Mouse (Mus musculus): ENCODE results near the gene Akap6. TPM values are rescaled to one million over a fixed set of nuclear protein-coding genes. Genes with fewer than 3 reads are reported as not detected.

Akap6 gene
- polyA plus RNA-seq, 1 experiment from 2014 or later = 7.9 TPM

DNA sequence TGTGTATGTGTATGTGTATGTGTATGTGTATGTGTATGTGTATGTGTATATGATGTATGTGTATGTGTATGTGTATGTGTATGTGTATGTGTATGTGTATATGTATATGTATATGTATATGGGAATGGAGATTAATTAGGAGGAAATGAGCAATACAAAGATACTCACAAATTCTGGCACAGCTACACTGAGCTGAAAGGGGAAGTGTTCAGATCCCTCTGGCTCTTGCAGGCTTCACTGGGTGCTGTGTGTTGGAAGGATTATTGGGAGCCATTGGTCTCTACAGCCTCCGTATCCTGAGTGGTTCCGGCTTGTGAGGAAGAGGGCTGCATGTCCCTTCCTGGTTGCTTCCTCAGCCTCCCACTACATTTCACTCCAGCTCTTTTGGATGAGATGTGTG, 10.5 kb upstream of the Akap6 start:
- H3K27ac ChIP-seq (replicated peaks; ENCODE audit: low read depth, low read length) = no peak overlapping the region
- peaks cover 9% of the 10 kb centered on the region for H3K4me1 ChIP-seq (ENCODE audit: control insufficient read depth, insufficient read depth, low read length)
- no peaks in the 10 kb centered on the region for H3K27me3 ChIP-seq (replicated peaks; ENCODE audit: control insufficient read depth, insufficient read depth, low read length)
- no peak for ATAC-seq (ENCODE audit: low read depth)
- H3K9ac ChIP-seq (ENCODE audit: low read depth, low read length) = no peak overlapping the region
- no peak overlapping the region for H3K4me2 ChIP-seq (ENCODE audit: low read depth, low read length)
- H3K4me3 ChIP-seq (ENCODE audit: low read depth, low read length) = no peak overlapping the region
- DNase-seq (ENCODE audit: low spot score) = no peak
- no peaks in the 10 kb centered on the region for H3K9me3 ChIP-seq (ENCODE audit: control insufficient read depth, low read length)
- WGBS = 100% methylated on average over 2 of the region's 2 CpGs
- no peaks in the 10 kb centered on the region for H3K36me3 ChIP-seq (ENCODE audit: control insufficient read depth, insufficient read depth, low read length)

- Histone ChIP-seq H3K9me3 (ENCODE audit: control insufficient read depth, low read length) (no peaks in the 10 kb centered on the region), H3K27me3 (replicated peaks; ENCODE audit: control insufficient read depth, insufficient read depth, low read length) (no peaks in the 10 kb centered on the region), H3K4me2 (ENCODE audit: low read depth, low read length) (no peak overlapping the region), H3K4me1 (ENCODE audit: control insufficient read depth, insufficient read depth, low read length) (peaks cover 9% of the 10 kb centered on the region), H3K27ac (replicated peaks; ENCODE audit: low read depth, low read length) (no peak overlapping the region), H3K4me3 (ENCODE audit: low read depth, low read length) (no peak overlapping the region), H3K9ac (ENCODE audit: low read depth, low read length) (no peak overlapping the region), H3K36me3 (ENCODE audit: control insufficient read depth, insufficient read depth, low read length) (no peaks in the 10 kb centered on the region)
- ATAC-seq (ENCODE audit: low read depth) (no peak; the same call in 1 of the 2 replicates), DNase-seq (ENCODE audit: low spot score) (peak; percentile 55)
- WGBS = 70% methylated on average over 1 of the region's 1 CpGs
Observed at GRCm38 (mm10) chr12:52691552-52691951, 7.6 kb upstream of the Akap6 start.

DNA sequence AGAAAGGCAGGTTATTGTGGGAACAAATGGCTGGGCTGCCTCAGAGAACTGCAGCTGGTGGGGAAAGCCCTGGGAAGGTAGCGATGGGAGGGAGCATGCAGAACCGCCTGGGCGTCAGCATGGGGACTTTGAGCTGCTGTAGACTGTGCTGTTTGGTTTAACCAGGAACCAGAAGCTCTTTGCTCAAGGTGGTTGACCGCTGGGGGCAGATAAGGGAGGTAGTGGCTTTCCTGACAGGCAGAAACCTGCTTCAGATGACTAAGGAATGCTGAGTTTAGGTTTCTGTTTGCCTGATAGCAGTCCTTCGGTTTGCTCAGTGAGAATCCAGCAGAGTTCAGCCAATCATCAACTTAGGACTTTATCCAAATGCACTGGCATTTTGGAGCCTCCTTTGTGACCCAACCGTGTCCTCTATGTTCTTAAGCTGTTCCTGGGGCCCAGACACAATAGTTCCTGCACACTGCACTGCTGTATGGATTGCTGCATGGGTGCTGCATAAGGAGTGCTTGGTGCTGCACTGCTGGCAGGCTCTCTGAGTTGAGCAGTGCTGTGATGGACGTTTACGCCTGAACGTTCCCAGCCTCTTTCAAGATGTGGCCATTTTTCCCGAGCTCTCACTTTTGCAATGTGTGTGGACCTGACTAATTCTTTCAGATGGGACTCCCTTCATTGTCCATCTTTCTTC, 6.8 kb upstream of the Akap6 start:
- no peak for DNase-seq (ENCODE audit: low spot score)
- no peak overlapping the region for H3K4me3 ChIP-seq (ENCODE audit: low read depth, low read length)
- WGBS = 55% methylated on average over 10 of the region's 10 CpGs
- peak overlapping the region; percentile 13; the same call in 1 of the 2 replicates for H3K27ac ChIP-seq (replicated peaks; ENCODE audit: low read depth, low read length)
- no peak overlapping the region for H3K4me2 ChIP-seq (ENCODE audit: low read depth, low read length)
- H3K36me3 ChIP-seq (ENCODE audit: control insufficient read depth, insufficient read depth, low read length) = no peaks in the 10 kb centered on the region
- no peak overlapping the region for H3K9ac ChIP-seq (ENCODE audit: low read depth, low read length)
- H3K4me1 ChIP-seq (ENCODE audit: control insufficient read depth, insufficient read depth, low read length) = peaks cover 7% of the 10 kb centered on the region
- H3K9me3 ChIP-seq (ENCODE audit: control insufficient read depth, low read length) = no peaks in the 10 kb centered on the region
- ATAC-seq (ENCODE audit: low read depth) = no peak
- H3K27me3 ChIP-seq (replicated peaks; ENCODE audit: control insufficient read depth, insufficient read depth, low read length) = no peaks in the 10 kb centered on the region

- DNase-seq (ENCODE audit: low spot score) = no peak
- Histone ChIP-seq H3K9me3 (ENCODE audit: control insufficient read depth, low read length) (no peaks in the 10 kb centered on the region), H3K36me3 (ENCODE audit: control insufficient read depth, insufficient read depth, low read length) (no peaks in the 10 kb centered on the region), H3K4me3 (ENCODE audit: low read depth, low read length) (no peak overlapping the region), H3K4me2 (ENCODE audit: low read depth, low read length) (no peak overlapping the region), H3K4me1 (ENCODE audit: control insufficient read depth, insufficient read depth, low read length) (peaks cover 17% of the 10 kb centered on the region), H3K27me3 (replicated peaks; ENCODE audit: control insufficient read depth, insufficient read depth, low read length) (no peaks in the 10 kb centered on the region), H3K9ac (ENCODE audit: low read depth, low read length) (no peak overlapping the region), H3K27ac (replicated peaks; ENCODE audit: low read depth, low read length) (no peak overlapping the region)
- 55% methylated on average over 3 of the region's 3 CpGs for WGBS
- no peak for ATAC-seq (ENCODE audit: low read depth)
Observed at GRCm38 (mm10) chr12:52697407-52698109, 1.6 kb upstream of the Akap6 start.

DNA sequence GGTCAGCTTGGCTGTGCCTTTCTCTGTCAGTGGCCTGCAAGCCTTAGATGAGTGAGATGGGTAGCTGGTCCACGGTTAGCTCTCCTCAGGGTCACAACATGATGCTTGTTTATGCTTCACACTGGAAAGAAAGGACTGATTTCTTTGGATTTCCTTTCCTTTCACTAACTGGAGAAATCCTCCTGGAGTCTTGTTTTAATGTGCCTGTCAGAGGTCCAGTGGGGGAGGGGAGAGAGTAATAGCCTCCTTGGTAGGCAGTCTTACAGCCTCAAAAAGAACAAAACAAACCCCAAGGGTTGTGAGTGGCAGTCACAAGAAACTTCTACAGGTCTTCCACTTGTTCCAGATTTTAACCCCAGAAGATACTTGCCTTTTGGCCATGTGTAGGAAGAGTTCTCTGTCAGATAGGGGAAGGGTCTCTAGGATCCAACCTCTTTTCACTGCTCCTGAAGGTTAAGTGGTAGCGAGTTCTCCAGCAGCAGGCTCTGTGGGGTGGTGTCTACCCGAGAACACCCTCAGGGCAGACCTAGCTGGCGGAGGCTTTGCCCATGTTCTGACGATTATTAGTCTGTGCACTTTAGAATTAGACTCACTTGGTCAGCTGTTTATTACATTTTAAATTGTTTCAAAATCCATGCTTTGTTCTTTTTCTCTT, 780 bp upstream of the Akap6 start:
- Histone ChIP-seq H3K4me3 (ENCODE audit: low read depth, low read length) (no peak overlapping the region), H3K36me3 (ENCODE audit: control insufficient read depth, insufficient read depth, low read length) (no peaks in the 10 kb centered on the region), H3K27me3 (replicated peaks; ENCODE audit: control insufficient read depth, insufficient read depth, low read length) (no peaks in the 10 kb centered on the region), H3K9me3 (ENCODE audit: control insufficient read depth, low read length) (no peaks in the 10 kb centered on the region), H3K4me1 (ENCODE audit: control insufficient read depth, insufficient read depth, low read length) (peaks cover 17% of the 10 kb centered on the region; the same call in 1 of the 2 replicates), H3K4me2 (ENCODE audit: low read depth, low read length) (no peak overlapping the region), H3K27ac (replicated peaks; ENCODE audit: low read depth, low read length) (no peak overlapping the region), H3K9ac (ENCODE audit: low read depth, low read length) (no peak overlapping the region)
- 41% methylated on average over 5 of the region's 5 CpGs for WGBS
- ATAC-seq (ENCODE audit: low read depth) = no peak
- no peak for DNase-seq (ENCODE audit: low spot score)

DNA sequence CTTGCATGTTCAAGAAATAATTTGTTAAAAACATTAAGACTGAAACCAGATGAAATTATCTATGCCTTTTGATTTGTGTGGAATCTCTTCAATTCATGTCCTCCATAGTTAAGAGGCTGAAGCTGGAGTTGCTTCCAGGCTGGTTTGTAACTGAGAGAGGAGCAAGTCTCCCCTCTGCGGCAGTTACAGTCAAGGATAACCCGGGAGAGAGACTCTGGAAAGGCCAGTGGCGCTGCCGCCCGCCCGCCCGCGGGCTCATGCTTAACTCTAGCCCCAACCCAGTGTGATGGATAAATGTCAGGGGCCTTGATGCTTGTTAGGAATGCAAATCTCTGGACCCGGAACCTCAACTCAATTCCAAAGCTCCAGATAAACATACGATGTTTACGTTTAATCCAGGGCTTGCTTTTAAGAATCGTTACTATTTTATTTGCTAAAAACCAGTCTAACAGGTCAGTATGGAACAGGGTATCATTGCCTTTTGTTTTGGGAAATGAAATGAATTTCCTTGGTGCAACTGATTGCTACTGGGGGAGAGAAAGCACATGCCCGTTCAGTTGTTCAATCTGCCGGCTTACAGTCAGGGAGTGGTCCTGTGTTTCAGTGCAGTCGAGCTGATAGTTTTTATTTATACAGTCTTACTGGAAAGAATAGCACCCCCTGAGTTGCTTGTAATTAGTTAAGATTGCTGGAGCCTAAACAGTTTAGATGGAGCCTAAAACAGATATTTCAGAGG, 946 bp downstream of the Akap6 start:
- Histone ChIP-seq H3K27ac (replicated peaks; ENCODE audit: low read depth, low read length) (peak overlapping the region; percentile 77), H3K4me2 (ENCODE audit: low read depth, low read length) (peak overlapping the region; percentile 50), H3K9me3 (ENCODE audit: control insufficient read depth, low read length) (no peaks in the 10 kb centered on the region), H3K36me3 (ENCODE audit: control insufficient read depth, insufficient read depth, low read length) (no peaks in the 10 kb centered on the region), H3K4me1 (ENCODE audit: control insufficient read depth, insufficient read depth, low read length) (peaks cover 23% of the 10 kb centered on the region), H3K9ac (ENCODE audit: low read depth, low read length) (peak overlapping the region; percentile 57), H3K27me3 (replicated peaks; ENCODE audit: control insufficient read depth, insufficient read depth, low read length) (no peaks in the 10 kb centered on the region), H3K4me3 (ENCODE audit: low read depth, low read length) (peak overlapping the region; percentile 23)
- no peak for DNase-seq (ENCODE audit: low spot score)
- WGBS = 30% methylated on average over 15 of the region's 15 CpGs
- ATAC-seq (ENCODE audit: low read depth) = peak; percentile 24; the same call in 1 of the 2 replicates

GRCm38 (mm10) chr12:52700697-52701191, 1.6 kb downstream of the Akap6 start:
- Histone ChIP-seq H3K27me3 (replicated peaks; ENCODE audit: control insufficient read depth, insufficient read depth, low read length) (no peaks in the 10 kb centered on the region), H3K36me3 (ENCODE audit: control insufficient read depth, insufficient read depth, low read length) (no peaks in the 10 kb centered on the region), H3K9ac (ENCODE audit: low read depth, low read length) (peak overlapping the region; percentile 19; the same call in 1 of the 2 replicates), H3K4me2 (ENCODE audit: low read depth, low read length) (peak overlapping the region; percentile 50), H3K27ac (replicated peaks; ENCODE audit: low read depth, low read length) (peak overlapping the region; percentile 77), H3K9me3 (ENCODE audit: control insufficient read depth, low read length) (no peaks in the 10 kb centered on the region), H3K4me1 (ENCODE audit: control insufficient read depth, insufficient read depth, low read length) (peaks cover 23% of the 10 kb centered on the region), H3K4me3 (ENCODE audit: low read depth, low read length) (peak overlapping the region; percentile 23)
- ATAC-seq (ENCODE audit: low read depth) (peak; percentile 68), DNase-seq (ENCODE audit: low spot score) (peak; percentile 79)
- 33% methylated on average over 15 of the region's 15 CpGs for WGBS

DNA sequence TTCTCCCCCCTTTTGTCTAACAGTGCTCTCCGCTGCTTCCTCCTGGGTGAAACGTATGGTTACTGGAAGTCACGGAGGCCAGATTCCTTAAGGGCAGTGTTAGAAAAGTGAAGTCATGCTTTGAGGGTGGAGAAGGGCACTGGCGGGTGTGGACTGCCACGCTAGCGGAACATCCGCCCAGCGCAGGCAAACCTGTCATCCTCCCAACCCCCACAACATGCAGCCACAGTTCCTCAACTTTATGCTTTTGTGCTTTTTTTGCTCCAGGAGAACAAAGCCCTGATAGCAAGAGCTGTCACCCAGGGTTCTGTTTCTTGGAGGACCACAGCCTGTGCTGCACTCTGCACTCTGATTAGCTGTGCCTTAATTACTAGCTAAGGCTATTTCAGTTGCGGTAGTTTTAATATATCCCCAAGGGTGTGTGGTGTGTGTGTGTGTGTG, 2.0 kb downstream of the Akap6 start:
- H3K4me2 ChIP-seq (ENCODE audit: low read depth, low read length) = peak overlapping the region; percentile 50
- peak overlapping the region; percentile 77 for H3K27ac ChIP-seq (replicated peaks; ENCODE audit: low read depth, low read length)
- H3K9ac ChIP-seq (ENCODE audit: low read depth, low read length) = peak overlapping the region; percentile 19; the same call in 1 of the 2 replicates
- peak overlapping the region; percentile 23 for H3K4me3 ChIP-seq (ENCODE audit: low read depth, low read length)
- H3K27me3 ChIP-seq (replicated peaks; ENCODE audit: control insufficient read depth, insufficient read depth, low read length) = no peaks in the 10 kb centered on the region
- H3K4me1 ChIP-seq (ENCODE audit: control insufficient read depth, insufficient read depth, low read length) = peaks cover 23% of the 10 kb centered on the region
- DNase-seq (ENCODE audit: low spot score) = peak; percentile 58
- WGBS = 13% methylated on average over 9 of the region's 9 CpGs
- peak; percentile 66 for ATAC-seq (ENCODE audit: low read depth)
- H3K36me3 ChIP-seq (ENCODE audit: control insufficient read depth, insufficient read depth, low read length) = no peaks in the 10 kb centered on the region
- no peaks in the 10 kb centered on the region for H3K9me3 ChIP-seq (ENCODE audit: control insufficient read depth, low read length)

Data from embryonic facial prominence, embryonic 14.5 days (tissue).